27 mouse cellular contexts compared by ENCODE assay signal in the genomic region with DNA sequence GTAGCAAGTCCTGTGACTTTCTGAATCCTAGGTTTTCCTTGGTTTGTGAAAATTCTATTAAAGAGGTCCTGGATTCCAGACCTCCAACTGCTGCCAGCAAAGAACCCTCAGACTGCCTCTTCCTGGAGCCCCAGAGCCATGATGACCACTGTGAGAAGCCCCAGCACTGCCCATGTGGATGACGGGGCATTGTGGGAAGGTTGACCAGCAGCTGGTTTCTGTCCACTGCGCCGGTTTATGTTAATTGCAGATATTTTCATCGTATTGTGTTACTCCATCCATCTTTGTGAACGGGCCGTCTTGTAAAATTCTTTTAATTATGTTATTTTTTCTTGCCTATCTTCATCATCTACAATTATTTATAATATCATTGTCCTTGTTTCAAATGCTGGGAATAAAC. TPM values are rescaled to one million over a fixed set of nuclear protein-coding genes. Genes with fewer than 3 reads are reported as not detected.
"Had no signal": no experiment of that assay in that cellular context is flagged by ENCODE, and none has a peak within 500 bp of the region (broad histone marks: within the 10 kb centered on the region; RNA-seq: fewer than 3 reads in every experiment).

No protein-coding gene starts in this region.

- H3K4me1 ChIP-seq: limb, embryonic 15.5 days had no signal

- ATAC-seq: intestine, postnatal 0 days; liver, postnatal 0 days had no signal

- H3K27ac ChIP-seq: limb, embryonic 12.5 days; limb, embryonic 15.5 days; liver, embryonic 14.5 days had no signal

- H3K9ac ChIP-seq: limb, embryonic 12.5 days; limb, embryonic 15.5 days; liver, embryonic 14.5 days; liver, postnatal 0 days had no signal

- H3K4me3 ChIP-seq: limb, embryonic 12.5 days; limb, embryonic 15.5 days had no signal

- DNase-seq: kidney, adult 8-10 months; kidney, postnatal 14 days; left cerebral cortex, postnatal 4 days; liver, postnatal 0 days; midbrain, embryonic 14.5 days; thymus, adult 18-20 months; thymus, postnatal 36 days had no signal

- H3K9me3 ChIP-seq: limb, embryonic 12.5 days; limb, embryonic 15.5 days had no signal

- H3K27me3 ChIP-seq: limb, embryonic 12.5 days; limb, embryonic 15.5 days had no signal

- H3K36me3 ChIP-seq: limb, embryonic 15.5 days had no signal

- H3K4me2 ChIP-seq: limb, embryonic 12.5 days; limb, embryonic 15.5 days; liver, embryonic 11.5 days; midbrain, embryonic 11.5 days had no signal

RNA-seq across cellular contexts. Expression of a gene that starts 52.6 kb away (rescaled TPM):
- total RNA-seq: layer of hippocampus, adult 18-20 months; layer of hippocampus, postnatal 14 days; left cerebral cortex, adult 8-10 months; left cerebral cortex, postnatal 14 days; left cerebral cortex, postnatal 4 days; megakaryocyte progenitor cell, adult 5-6 weeks; megakaryocyte-erythroid progenitor cell, adult 5-6 weeks; midbrain, postnatal 0 days had no signal
- polyA plus RNA-seq: intestine, embryonic 14.5 days; intestine, postnatal 0 days; limb, embryonic 12.5 days; limb, embryonic 15.5 days; liver, embryonic 11.5 days; liver, embryonic 14.5 days; liver, postnatal 0 days; midbrain, embryonic 11.5 days; midbrain, embryonic 14.5 days; midbrain, postnatal 0 days; neural tube, embryonic 11.5 days; neural tube, embryonic 14.5 days; small intestine, adult 2 months; spleen, adult 2 months; stomach, embryonic 16.5 days; urinary bladder, adult 2 months had no signal
